Mouse (Mus musculus): ENCODE measurements around the gene Fancm. TPM values are rescaled to one million over a fixed set of nuclear protein-coding genes. Genes with fewer than 3 reads are reported as not detected.

The Fancm gene
- 4.3 and 6.6 TPM in 2 replicates for polyA plus RNA-seq (2012; rRNA removed)

- no peaks in the 10 kb centered on the region for H3K36me3 ChIP-seq (ENCODE audit: control insufficient read depth, insufficient read depth, low read length)
- TF ChIP-seq CTCF (IDR thresholded peaks at IDR 0.05; ENCODE audit: borderline replicate concordance, control insufficient read depth, extremely low read depth, insufficient read depth, low read length, poor library complexity) (no peak; the same call in 1 of the 2 replicates), POLR2A (IDR thresholded peaks at IDR 0.05; ENCODE audit: control insufficient read depth, extremely low read depth, insufficient read depth, low read length, poor library complexity) (peak; percentile 83)
- H3K4me3 ChIP-seq (ENCODE audit: control insufficient read depth, insufficient read depth, low read length): peak within 1 kb of the TSS; percentile 100
- H3K4me1 ChIP-seq (replicated peaks; ENCODE audit: control insufficient read depth, insufficient read depth, low read length): peaks cover 9% of the 10 kb centered on the region
- peak; percentile 90 for DNase-seq
- H3K27ac ChIP-seq (ENCODE audit: control insufficient read depth, insufficient read depth, low read length): peak within 1 kb of the TSS; percentile 92
- H3K27me3 ChIP-seq (ENCODE audit: control insufficient read depth, insufficient read depth, low read length): no peaks in the 10 kb centered on the region
- 2% methylated on average over 39 of the region's 39 CpGs for WGBS
Measured at GRCm38 (mm10) chr12:65075085-65075732, at the start of gene Fancm. Gene Fancm, plus strand, starts transcription at chr12:65075603.

- TF ChIP-seq CTCF (IDR thresholded peaks at IDR 0.05; ENCODE audit: borderline replicate concordance, control insufficient read depth, extremely low read depth, insufficient read depth, low read length, poor library complexity): no peak
- no peak for TF ChIP-seq POLR2A (IDR thresholded peaks at IDR 0.05; ENCODE audit: control insufficient read depth, extremely low read depth, insufficient read depth, low read length, poor library complexity)
- Histone ChIP-seq H3K27ac (ENCODE audit: control insufficient read depth, insufficient read depth, low read length) (no peak overlapping the region), H3K4me1 (replicated peaks; ENCODE audit: control insufficient read depth, insufficient read depth, low read length) (peaks cover 2% of the 10 kb centered on the region; the same call in 1 of the 2 replicates), H3K27me3 (ENCODE audit: control insufficient read depth, insufficient read depth, low read length) (no peaks in the 10 kb centered on the region), H3K36me3 (ENCODE audit: control insufficient read depth, insufficient read depth, low read length) (no peaks in the 10 kb centered on the region), H3K4me3 (ENCODE audit: control insufficient read depth, insufficient read depth, low read length) (no peak overlapping the region)
- WGBS: 46% methylated on average over 8 of the region's 8 CpGs
- no peak for DNase-seq
Measured at GRCm38 (mm10) chr12:65035839-65036189, 39.6 kb upstream of the Fancm start.

- H3K4me1 ChIP-seq (replicated peaks; ENCODE audit: control insufficient read depth, insufficient read depth, low read length): peaks cover 2% of the 10 kb centered on the region; the same call in 1 of the 2 replicates
- no peaks in the 10 kb centered on the region for H3K27me3 ChIP-seq (ENCODE audit: control insufficient read depth, insufficient read depth, low read length)
- peak within 1 kb of the TSS; percentile 71 for H3K4me3 ChIP-seq (ENCODE audit: control insufficient read depth, insufficient read depth, low read length)
- under 1% methylated on average over 65 of the region's 65 CpGs for WGBS
- DNase-seq: peak; percentile 91
- peak; percentile 80 for TF ChIP-seq POLR2A (IDR thresholded peaks at IDR 0.05; ENCODE audit: control insufficient read depth, extremely low read depth, insufficient read depth, low read length, poor library complexity)
- TF ChIP-seq CTCF (IDR thresholded peaks at IDR 0.05; ENCODE audit: borderline replicate concordance, control insufficient read depth, extremely low read depth, insufficient read depth, low read length, poor library complexity): no peak; the same call in 1 of the 2 replicates
- no peak within 1 kb of the TSS for H3K27ac ChIP-seq (ENCODE audit: control insufficient read depth, insufficient read depth, low read length)
- no peaks in the 10 kb centered on the region for H3K36me3 ChIP-seq (ENCODE audit: control insufficient read depth, insufficient read depth, low read length)
Measured at GRCm38 (mm10) chr12:65036190-65036870, 39.1 kb upstream of the Fancm start, which contains the start of gene Prpf39. Gene Prpf39, plus strand, starts transcription at chr12:65036333.

- DNase-seq: no peak
Measured at GRCm38 (mm10) chr12:65036892-65037545, 38.4 kb upstream of the Fancm start.

GRCm38 (mm10) chr12:65037546-65037937 lies 37.9 kb upstream of the Fancm start:
- H3K27ac ChIP-seq (ENCODE audit: control insufficient read depth, insufficient read depth, low read length): no peak overlapping the region
- no peak for TF ChIP-seq POLR2A (IDR thresholded peaks at IDR 0.05; ENCODE audit: control insufficient read depth, extremely low read depth, insufficient read depth, low read length, poor library complexity)

More at GRCm38 (mm10) chr12:65036892-65037545, 38.4 kb upstream of the Fancm start:
- Histone ChIP-seq H3K27ac (ENCODE audit: control insufficient read depth, insufficient read depth, low read length) (no peak overlapping the region), H3K36me3 (ENCODE audit: control insufficient read depth, insufficient read depth, low read length) (no peaks in the 10 kb centered on the region), H3K4me1 (replicated peaks; ENCODE audit: control insufficient read depth, insufficient read depth, low read length) (peaks cover 2% of the 10 kb centered on the region; the same call in 1 of the 2 replicates), H3K4me3 (ENCODE audit: control insufficient read depth, insufficient read depth, low read length) (peak overlapping the region; percentile 71), H3K27me3 (ENCODE audit: control insufficient read depth, insufficient read depth, low read length) (no peaks in the 10 kb centered on the region)
- TF ChIP-seq POLR2A (IDR thresholded peaks at IDR 0.05; ENCODE audit: control insufficient read depth, extremely low read depth, insufficient read depth, low read length, poor library complexity): no peak
- TF ChIP-seq CTCF (IDR thresholded peaks at IDR 0.05; ENCODE audit: borderline replicate concordance, control insufficient read depth, extremely low read depth, insufficient read depth, low read length, poor library complexity): no peak
- WGBS: 5% methylated on average over 18 of the region's 18 CpGs

GRCm38 (mm10) chr12:65048799-65049198 lies 26.6 kb upstream of the Fancm start:
- no peaks in the 10 kb centered on the region for H3K4me1 ChIP-seq (replicated peaks; ENCODE audit: control insufficient read depth, insufficient read depth, low read length)
- H3K36me3 ChIP-seq (ENCODE audit: control insufficient read depth, insufficient read depth, low read length): peaks cover 26% of the 10 kb centered on the region
- DNase-seq: no peak
- TF ChIP-seq POLR2A (IDR thresholded peaks at IDR 0.05; ENCODE audit: control insufficient read depth, extremely low read depth, insufficient read depth, low read length, poor library complexity) (no peak), CTCF (IDR thresholded peaks at IDR 0.05; ENCODE audit: borderline replicate concordance, control insufficient read depth, extremely low read depth, insufficient read depth, low read length, poor library complexity) (no peak)
- no peak overlapping the region for H3K4me3 ChIP-seq (ENCODE audit: control insufficient read depth, insufficient read depth, low read length)
- no peak overlapping the region for H3K27ac ChIP-seq (ENCODE audit: control insufficient read depth, insufficient read depth, low read length)
- H3K27me3 ChIP-seq (ENCODE audit: control insufficient read depth, insufficient read depth, low read length): no peaks in the 10 kb centered on the region

More at GRCm38 (mm10) chr12:65037546-65037937, 37.9 kb upstream of the Fancm start:
- WGBS: 3% methylated on average over 4 of the region's 4 CpGs
- H3K4me3 ChIP-seq (ENCODE audit: control insufficient read depth, insufficient read depth, low read length): no peak overlapping the region
- peaks cover 2% of the 10 kb centered on the region; the same call in 1 of the 2 replicates for H3K4me1 ChIP-seq (replicated peaks; ENCODE audit: control insufficient read depth, insufficient read depth, low read length)
- DNase-seq: no peak
- H3K27me3 ChIP-seq (ENCODE audit: control insufficient read depth, insufficient read depth, low read length): no peaks in the 10 kb centered on the region
- H3K36me3 ChIP-seq (ENCODE audit: control insufficient read depth, insufficient read depth, low read length): no peaks in the 10 kb centered on the region
